Comparison of ENCODE assay signal across 20 mouse cellular contexts in genomic region chr7:46672160-46672672, GRCm38 (mm10). TPM values are rescaled to one million over a fixed set of nuclear protein-coding genes. Genes with fewer than 3 reads are reported as not detected.
DNase-seq lines count a peak whose midpoint lies in the region; ATAC-seq and TF ChIP-seq lines count a peak whose summit lies in the region.
"Had no signal": no experiment of that assay in that cellular context is flagged by ENCODE, and none has a peak within 500 bp of the region (broad histone marks: within the 10 kb centered on the region; RNA-seq: fewer than 3 reads in every experiment).

Gene Tph1 (minus strand): TSS chr7:46672537.

- 19% methylated on average over 10 of the region's 10 CpGs for WGBS in lung, embryonic 14.5 days

- DNase-seq in gastrocnemius, postnatal 25 days = peak; percentile 9
- DNase-seq in gastrocnemius, postnatal 36 days = no peak
- DNase-seq in lung, embryonic 14.5 days = peak; percentile 48
- DNase-seq in lung, postnatal 25 days (ENCODE audit: low spot score) = no peak
- DNase-seq in G1E (ENCODE audit: low spot score) (no peak), adipocyte (ENCODE audit: low spot score) (no peak)
- DNase-seq in mesoderm, embryonic 11.5 days (ENCODE audit: low read depth, low spot score) = peak; percentile 12
- DNase-seq: adrenal gland, postnatal 14 days; cerebellum, adult 11-12 months; cerebellum, postnatal 25 days; heart, adult 18-20 months; kidney, postnatal 10 days had no signal

- no peak within 1 kb of the TSS for H3K27ac ChIP-seq in lung, embryonic 14.5 days (ENCODE audit: low read depth)
- H3K27ac ChIP-seq: embryonic facial prominence, embryonic 12.5 days; hindbrain, embryonic 10.5 days; limb, embryonic 13.5 days; liver, embryonic 14.5 days; neural tube, embryonic 12.5 days; stomach, embryonic 15.5 days had no signal

- no peaks in the 10 kb centered on the region for H3K36me3 ChIP-seq in lung, embryonic 14.5 days (ENCODE audit: insufficient read depth)
- H3K36me3 ChIP-seq in G1E (replicated peaks) = no peaks in the 10 kb centered on the region
- H3K36me3 ChIP-seq: embryonic facial prominence, embryonic 12.5 days; hindbrain, embryonic 10.5 days; limb, embryonic 13.5 days; neural tube, embryonic 12.5 days; stomach, embryonic 15.5 days had no signal

- intact Hi-C loops in gastrocnemius, postnatal 36 days (cut with DNase I) = no loop called here

- H3K4me3 ChIP-seq in lung, embryonic 14.5 days (ENCODE audit: low read depth, low read length) = no peak within 1 kb of the TSS
- H3K4me3 ChIP-seq in G1E (ENCODE audit: low read depth, low read length) = peak within 1 kb of the TSS; percentile 10; the same call in 1 of the 2 replicates
- H3K4me3 ChIP-seq: embryonic facial prominence, embryonic 12.5 days; hindbrain, embryonic 10.5 days; limb, embryonic 13.5 days; neural tube, embryonic 12.5 days; stomach, embryonic 15.5 days had no signal

- no peak within 1 kb of the TSS for H3K4me2 ChIP-seq in lung, embryonic 14.5 days
- H3K4me2 ChIP-seq: embryonic facial prominence, embryonic 12.5 days; limb, embryonic 13.5 days; neural tube, embryonic 12.5 days; stomach, embryonic 15.5 days had no signal

- H3K9me3 ChIP-seq in lung, embryonic 14.5 days (ENCODE audit: low read depth, low read length) = no peaks in the 10 kb centered on the region
- H3K9me3 ChIP-seq in G1E (replicated peaks) = 0 out of 2 replicates have a peak, but pooled peaks cover 3% of the 10 kb centered on the region
- H3K9me3 ChIP-seq: embryonic facial prominence, embryonic 12.5 days; hindbrain, embryonic 10.5 days; limb, embryonic 13.5 days; neural tube, embryonic 12.5 days; stomach, embryonic 15.5 days had no signal

- no peak within 1 kb of the TSS; the same call in 1 of the 2 replicates for H3K9ac ChIP-seq in lung, embryonic 14.5 days
- H3K9ac ChIP-seq: embryonic facial prominence, embryonic 12.5 days; limb, embryonic 13.5 days; liver, embryonic 14.5 days; neural tube, embryonic 12.5 days; stomach, embryonic 15.5 days had no signal

- no peak for TF ChIP-seq CTCF in lung, embryonic 14.5 days (IDR thresholded peaks at IDR 0.05; ENCODE audit: low read depth)
- TF ChIP-seq CTCF in G1E (IDR thresholded peaks at IDR 0.05; ENCODE audit: low read depth, low read length) = no peak

- ATAC-seq in lung, embryonic 14.5 days (ENCODE audit: insufficient read depth) = no peak; the same call in 1 of the 2 replicates
- ATAC-seq in G1E (ENCODE audit: extremely low read depth, insufficient number of reproducible peaks, low FRiP score, poor library complexity, severe bottlenecking) = no peak
- ATAC-seq: inflammation-experienced regulatory T-cells, adult 6 months had no signal

- H3K27me3 ChIP-seq in lung, embryonic 14.5 days (ENCODE audit: insufficient read depth, low read length) = peaks cover 9% of the 10 kb centered on the region; the same call in 1 of the 2 replicates
- H3K27me3 ChIP-seq in G1E (ENCODE audit: insufficient read depth, low read length) = no peaks in the 10 kb centered on the region

- 0 out of 2 replicates have a peak, but pooled peaks cover 3% of the 10 kb centered on the region for H3K4me1 ChIP-seq in lung, embryonic 14.5 days (ENCODE audit: insufficient read depth)
- peaks cover 82% of the 10 kb centered on the region for H3K4me1 ChIP-seq in G1E (ENCODE audit: insufficient read depth, low read depth, low read length)

RNA-seq across cellular contexts. Expression of gene Tph1, which starts in this region (rescaled TPM):
- 1 to 10 TPM in 1 of 2 experiments, under 1 TPM in 1; 0.88 to 1.0 TPM for total RNA-seq in gastrocnemius, postnatal 25 days (2021)
- under 1 TPM; 0.69 to 0.79 TPM for total RNA-seq in gastrocnemius, postnatal 36 days (2021)
- 0.54 TPM in 1 of 2 replicates, not detected in the other for polyA plus RNA-seq in lung, embryonic 14.5 days (2014; fragmentation: Nextera tagmentation; extraction: Ambion mirVana)
- total RNA-seq in G1E (2014; fragmentation: Nextera tagmentation) (171 and 201 TPM in 2 replicates), G1E (2017) (386 and 387 TPM in 2 replicates)
- polyA plus RNA-seq in G1E (2012) = 2.1 and 3.6 TPM in 2 replicates
- total RNA-seq: adrenal gland, postnatal 14 days; heart, adult 18-20 months had no signal
- polyA plus RNA-seq: liver, embryonic 14.5 days; spleen, adult 2 months had no signal

Comparison
In these comparisons a context has a peak if more than half of its experiments do, and no peak if none do; other contexts are left out.
1. RNA of gene Tph1 (total RNA-seq): 171 to 387 TPM in G1E; 0.88 to 1.0 TPM in gastrocnemius, postnatal 25 days and 0.69 to 0.79 TPM in gastrocnemius, postnatal 36 days; every median in the first group is over 10 times any median in the second.
2. DNase-seq: peak in gastrocnemius, postnatal 25 days (single experiment) and mesoderm, embryonic 11.5 days (single experiment); none in gastrocnemius, postnatal 36 days (0 of 2), lung, postnatal 25 days (single experiment), G1E (single experiment) and adipocyte (single experiment).
3. Peak in DNase-seq in lung, embryonic 14.5 days; RNA of the gene not detected or under 1 TPM.